Mouse (Mus musculus): ENCODE measurements at regions not wholly inside any gene's neighbourhood (a gene's known extent, or its start where the extent isn't known, plus 50 kb on each side); places are given as distances from the start of the nearest gene placed in this dataset.
A peak's percentile ranks its signal among the peaks of the same experiment; 100 is the strongest.

DNA sequence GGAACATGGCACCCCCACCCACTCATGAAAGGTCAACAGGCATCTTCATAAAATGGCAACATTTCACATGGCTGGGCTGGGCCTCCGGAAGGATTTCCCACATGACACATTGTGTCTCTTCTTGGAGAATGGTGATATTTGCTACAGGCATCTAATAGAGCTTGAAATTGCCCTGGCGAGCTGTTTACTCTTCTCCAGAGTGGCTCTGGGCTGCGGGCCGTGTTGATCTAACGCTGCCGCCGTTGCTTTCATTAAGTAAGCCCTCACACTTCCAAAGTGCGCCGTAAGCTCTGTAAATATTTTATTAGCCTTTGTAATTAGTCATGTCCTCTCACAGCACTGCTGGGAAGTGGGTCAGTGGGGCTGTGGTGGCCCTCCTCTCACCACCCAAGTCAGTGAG is 164.4 kb upstream of the Ctnnb1 start:
- no peak for DNase-seq (ENCODE audit: low read depth, low spot score)

DNA sequence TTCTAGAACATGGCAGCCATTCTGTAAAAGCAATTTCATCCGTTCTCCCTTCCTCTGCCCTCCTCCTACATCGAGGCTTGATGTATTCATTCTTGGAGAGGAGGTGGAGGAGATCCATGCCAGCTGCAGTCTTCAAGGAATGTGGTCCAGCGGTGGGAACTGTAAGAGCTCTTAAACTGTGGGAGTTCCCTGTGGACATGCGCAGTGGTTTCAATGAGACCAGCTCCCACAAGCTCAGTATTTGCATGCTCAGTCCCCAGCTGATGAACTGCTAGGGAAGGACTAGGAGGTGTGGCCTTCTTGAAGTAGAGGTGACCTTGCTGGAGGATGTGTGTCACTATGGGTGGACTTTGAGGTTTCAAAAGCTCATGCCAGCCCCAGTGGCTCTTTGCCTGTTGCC is 163.7 kb upstream of the Ctnnb1 start:
- no peak for DNase-seq (ENCODE audit: low read depth, low spot score)

DNA sequence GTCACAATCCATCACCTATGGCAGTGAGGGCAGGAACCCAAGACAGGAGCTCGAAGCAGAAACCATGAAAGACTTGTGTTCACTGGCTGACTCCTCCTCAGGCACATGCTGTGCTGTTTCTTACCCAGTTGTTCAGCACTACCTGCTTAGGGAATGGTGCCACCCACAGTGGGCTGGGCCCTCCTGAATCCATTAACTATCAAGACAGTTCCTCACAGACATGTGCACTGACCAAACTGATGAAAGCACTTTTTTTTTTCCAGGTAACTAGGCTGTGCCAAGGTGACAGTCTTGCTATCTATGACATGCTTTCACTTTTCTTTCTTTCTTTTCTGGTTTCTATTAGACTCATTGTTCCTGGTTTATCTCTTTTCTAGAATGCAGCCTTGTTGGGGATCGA is 162.1 kb upstream of the Ctnnb1 start:
- no peak for DNase-seq (ENCODE audit: low read depth, low spot score)

DNA sequence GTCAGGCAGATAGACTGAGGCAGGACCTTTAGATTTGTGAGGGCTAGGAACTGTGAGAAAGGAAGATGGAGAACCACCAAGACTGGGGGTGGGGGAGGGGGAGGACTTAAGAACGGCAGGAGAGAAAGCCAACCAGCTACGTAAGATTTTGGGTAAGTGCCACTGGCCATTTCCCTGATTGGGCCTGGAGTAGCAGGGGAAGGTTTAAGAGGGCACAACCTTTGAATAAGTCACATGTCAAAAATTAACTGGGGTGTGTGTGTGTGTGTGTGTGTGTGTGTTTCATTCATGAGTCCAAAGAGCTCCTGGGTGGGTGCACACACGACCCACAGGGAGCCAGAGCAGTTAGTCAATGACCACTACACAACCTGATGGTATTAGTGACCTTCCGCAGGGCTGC is 161.6 kb upstream of the Ctnnb1 start:
- no peak for DNase-seq (ENCODE audit: low read depth, low spot score)

DNA sequence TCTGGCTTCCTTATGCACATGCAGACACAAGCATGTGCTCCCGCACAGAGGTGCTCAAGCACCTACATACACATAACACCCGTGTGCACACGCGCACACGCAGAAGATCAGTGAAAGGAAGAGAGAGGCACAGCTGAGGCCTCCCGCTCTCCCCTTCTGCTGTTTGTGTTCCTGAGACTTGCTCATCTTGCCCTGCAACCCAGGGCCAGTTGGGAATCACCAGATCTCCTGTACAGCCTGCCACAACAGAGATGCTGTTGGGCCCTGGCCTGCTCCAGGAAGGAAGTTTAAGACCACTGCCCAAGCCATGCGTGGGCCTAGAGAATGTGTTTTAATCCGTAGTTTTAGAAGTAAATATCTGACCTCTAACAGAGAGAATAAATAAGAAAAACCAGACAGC is 160.0 kb upstream of the Ctnnb1 start:
- DNase-seq (ENCODE audit: low read depth, low spot score) = no peak

DNA sequence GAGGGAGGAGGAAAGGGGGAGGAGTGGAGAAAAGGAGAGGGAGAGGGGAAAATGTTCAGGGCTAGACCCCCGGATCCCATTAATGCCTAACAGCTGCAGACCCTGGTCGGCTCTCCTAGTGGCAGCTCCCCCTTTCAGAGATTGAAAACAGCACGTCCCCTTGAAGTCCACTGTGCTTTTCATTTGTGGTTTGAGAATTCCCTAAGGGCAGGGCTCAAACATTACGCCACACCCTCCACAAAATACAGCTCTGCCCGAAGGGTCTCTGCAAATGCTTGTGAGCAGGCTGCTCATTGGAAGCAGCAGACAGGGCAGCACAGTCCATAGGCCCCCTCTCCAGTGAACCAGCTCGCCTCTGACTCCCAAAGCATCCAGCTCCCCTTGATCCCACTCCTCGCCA is 159.3 kb upstream of the Ctnnb1 start:
- no peak for DNase-seq (ENCODE audit: low read depth, low spot score)

DNA sequence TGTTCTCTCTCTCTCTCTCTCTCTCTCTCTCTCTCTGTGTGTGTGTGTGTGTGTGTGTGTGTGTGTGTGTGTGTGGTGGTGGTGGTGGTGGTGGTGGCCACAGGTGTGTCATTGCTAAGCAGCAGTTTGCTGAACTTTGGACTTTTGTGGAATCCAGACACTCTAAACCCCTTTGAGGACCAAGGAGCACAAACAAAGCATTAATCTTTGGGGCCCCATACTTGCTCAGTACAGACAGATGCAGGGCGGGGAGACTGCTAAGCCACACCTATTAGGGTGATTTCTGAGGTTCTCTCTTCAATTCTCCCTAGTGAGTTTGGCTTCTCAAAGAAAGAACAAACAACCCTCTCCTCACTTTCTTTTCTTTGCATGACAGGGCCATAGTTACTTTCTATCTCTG is 158.1 kb upstream of the Ctnnb1 start:
- DNase-seq (ENCODE audit: low read depth, low spot score) = no peak

DNA sequence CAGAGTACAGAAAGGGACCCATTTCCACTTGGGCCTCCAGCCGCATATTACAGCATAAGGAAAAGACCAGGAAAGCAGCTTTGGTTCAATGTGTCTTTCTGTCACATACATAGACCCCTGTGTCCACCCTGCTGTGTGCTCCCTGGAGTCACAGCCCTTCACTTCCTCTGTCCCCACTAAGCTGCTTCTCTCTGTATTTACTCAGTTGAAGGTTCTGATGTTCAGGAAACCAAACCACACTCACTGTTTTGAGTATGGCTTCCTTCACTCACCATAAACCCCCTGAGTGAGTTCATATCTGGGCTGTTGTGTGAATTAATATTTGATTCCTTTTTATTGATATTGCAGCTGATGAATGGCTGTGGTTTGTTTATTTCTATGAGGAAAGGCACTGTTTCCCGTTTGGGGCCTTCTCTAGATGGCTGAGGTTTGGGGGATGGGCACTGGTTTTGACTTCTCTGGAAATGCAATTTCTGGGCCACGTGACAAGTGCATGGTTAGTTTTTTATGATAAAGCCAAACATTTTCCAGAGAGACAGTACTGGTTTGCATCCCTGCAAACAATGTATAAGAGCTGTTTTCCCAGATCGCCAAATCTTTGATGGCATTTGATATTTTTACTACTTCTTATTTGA is 157.0 kb upstream of the Ctnnb1 start:
- DNase-seq (ENCODE audit: low read depth, low spot score) = no peak

DNA sequence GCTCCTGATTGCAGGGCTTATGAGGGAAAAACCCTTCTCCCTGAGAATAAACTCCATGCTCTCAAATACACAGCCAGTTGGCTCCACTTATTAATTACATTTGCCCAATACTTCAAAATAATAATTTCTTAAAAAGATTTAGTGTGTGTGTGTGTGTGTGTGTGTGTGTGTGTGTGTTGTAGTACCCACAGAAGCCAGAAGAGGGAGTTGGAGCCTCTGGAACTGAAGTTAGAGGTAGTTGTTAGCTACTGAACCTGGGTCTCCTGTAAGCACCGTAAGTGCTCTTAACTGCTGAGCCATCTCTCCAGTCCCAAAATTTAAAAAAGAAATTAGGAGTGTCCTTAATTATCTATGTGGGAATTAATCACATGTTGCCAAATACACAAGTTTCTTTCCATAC is 154.8 kb upstream of the Ctnnb1 start:
- no peak for DNase-seq (ENCODE audit: low read depth, low spot score)

DNA sequence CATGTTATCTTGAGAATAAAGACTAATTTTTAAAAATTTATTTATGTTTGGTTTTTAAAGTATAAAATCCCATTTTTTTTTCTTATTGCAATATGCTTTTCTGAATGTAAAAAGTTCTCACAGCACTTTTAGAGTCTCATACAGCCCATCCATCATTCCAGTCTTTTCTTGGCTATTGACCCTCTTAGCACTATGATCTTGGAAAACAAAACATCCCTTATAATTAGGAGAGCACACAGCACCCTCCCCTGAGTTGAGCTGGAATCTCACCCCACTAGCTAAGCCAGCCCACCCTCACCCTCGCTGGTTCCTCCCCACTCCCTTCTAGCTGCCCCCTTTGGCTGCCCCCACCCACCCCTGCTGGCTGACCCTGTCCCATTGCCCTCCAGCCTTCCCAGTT is 154.2 kb upstream of the Ctnnb1 start:
- DNase-seq (ENCODE audit: low read depth, low spot score) = no peak

DNA sequence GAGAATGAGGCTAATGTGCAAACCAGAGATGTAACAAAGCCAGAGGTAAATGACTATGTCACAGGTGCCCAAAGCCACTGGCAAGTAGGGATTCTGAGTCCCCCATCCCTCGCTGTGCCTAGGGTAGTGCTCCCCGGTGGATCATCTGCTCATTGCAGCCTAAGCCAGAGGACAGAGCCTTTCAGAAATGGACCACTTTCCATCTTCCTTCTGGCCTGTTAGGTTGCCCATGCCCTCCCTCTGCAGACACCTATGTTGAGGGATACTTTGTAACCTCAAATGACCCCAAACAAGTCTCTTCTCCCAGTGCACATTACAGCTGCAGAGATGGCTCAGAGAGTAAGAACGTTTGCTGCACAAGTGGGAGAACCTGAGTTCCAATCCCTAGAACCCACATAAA is 153.3 kb upstream of the Ctnnb1 start:
- DNase-seq (ENCODE audit: low read depth, low spot score) = no peak

DNA sequence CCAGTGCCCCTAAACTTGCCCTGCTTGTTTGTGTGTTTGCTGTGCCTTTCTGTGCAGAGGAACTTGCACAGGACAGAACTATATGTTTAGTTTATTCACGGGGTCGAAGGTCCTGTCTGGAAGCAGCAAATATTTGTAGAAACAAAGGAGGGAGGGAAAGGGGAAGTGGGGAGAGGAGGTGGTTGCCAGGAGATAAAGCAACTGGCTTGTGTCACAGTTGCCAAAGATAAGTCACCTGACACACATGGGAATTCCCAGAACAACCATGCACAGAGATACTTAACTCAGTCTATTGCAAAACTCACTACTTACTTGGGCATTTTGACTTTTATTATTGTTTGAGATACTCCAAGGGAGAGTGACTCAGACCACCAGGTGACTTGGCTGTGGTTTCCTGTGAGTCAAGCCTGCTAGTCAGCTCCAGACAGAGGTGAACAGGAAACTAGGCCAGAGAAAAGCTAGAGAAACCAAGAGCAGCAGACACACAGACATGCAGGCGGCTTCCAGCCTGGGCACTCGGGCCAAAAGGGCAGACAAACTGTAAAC is 152.5 kb upstream of the Ctnnb1 start:
- peak; percentile 36 for DNase-seq (ENCODE audit: low read depth, low spot score)

DNA sequence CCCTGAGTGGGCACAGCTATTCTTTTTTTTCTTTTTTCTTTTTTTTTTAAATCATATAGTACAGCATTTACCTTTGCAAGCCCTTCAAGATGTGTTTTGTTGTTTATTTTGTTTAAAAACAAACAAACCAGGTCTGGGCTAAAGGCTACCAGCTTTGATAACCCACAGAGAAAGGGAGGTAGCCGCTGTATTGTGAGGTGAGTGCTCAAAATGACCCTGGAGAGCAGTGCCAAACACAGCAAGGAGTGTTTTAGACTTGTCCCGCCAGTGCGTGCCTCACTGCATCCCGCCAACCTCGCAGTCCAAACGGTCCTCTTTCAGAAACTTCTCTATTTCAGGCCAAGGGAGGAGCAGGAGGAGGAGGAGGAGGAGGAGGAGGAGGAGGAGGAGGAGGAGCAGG is 152.0 kb upstream of the Ctnnb1 start:
- no peak for DNase-seq (ENCODE audit: low read depth, low spot score)

DNA sequence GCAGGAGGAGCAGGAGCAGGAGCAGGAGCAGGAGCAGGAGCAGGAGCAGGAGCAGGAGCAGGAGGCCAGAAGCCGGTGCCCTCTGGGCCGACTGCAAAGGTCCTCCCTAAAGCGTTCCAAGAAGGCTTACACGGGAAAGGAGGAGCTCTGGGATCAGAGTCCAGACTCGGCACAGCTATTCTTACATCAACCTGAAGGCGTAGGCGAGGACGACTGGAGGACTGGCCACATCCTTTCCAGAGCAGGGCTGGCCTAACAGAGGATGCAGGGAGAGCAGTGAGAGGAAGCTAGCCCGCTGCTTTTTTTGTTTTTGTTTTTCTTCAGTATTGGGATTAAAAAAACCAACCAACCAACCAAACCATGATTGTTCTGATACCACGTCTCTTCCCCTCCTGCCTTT is 151.5 kb upstream of the Ctnnb1 start:
- DNase-seq (ENCODE audit: low read depth, low spot score) = peak; percentile 20

DNA sequence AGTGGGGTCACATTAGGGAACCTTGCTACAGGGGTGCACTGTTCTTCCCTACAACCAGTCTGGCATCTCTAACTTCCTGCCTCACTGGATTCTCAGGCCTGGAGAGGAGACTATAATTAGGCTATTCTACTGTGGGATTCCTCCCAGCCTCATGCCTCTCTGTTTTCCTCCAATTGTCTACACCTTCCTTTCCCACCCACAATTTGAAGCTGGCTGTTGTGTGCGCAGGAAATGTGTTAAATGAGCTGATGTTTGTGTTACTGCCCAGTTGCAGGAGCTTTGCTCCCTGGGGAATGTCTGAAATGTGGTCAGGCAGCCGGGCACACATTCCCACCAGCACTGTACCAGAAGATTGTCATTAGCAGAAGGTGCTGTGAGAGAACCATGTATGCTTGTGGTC is 150.6 kb upstream of the Ctnnb1 start:
- peak; percentile 47 for DNase-seq (ENCODE audit: low read depth, low spot score)

DNA sequence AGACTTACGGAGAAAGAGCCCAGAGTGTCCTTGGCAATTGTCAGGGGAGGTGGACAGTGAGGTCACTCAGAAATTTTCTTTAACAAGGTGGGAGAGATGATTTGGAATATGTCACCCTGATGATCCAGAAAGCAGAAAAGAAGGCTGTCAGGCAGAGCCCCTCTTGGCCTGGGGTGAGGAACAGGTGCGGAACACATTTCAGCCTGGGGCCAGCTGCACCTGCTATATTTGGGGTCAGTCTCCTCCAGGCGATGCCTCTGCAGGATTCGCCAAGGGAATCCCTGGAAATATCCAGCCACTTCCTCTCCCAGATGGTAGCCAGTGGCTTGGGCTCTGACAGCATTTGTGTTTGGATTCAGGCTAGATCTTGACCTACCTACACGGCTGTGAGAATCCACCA is 134.8 kb upstream of the Ctnnb1 start:
- DNase-seq (ENCODE audit: low read depth, low spot score) = no peak

DNA sequence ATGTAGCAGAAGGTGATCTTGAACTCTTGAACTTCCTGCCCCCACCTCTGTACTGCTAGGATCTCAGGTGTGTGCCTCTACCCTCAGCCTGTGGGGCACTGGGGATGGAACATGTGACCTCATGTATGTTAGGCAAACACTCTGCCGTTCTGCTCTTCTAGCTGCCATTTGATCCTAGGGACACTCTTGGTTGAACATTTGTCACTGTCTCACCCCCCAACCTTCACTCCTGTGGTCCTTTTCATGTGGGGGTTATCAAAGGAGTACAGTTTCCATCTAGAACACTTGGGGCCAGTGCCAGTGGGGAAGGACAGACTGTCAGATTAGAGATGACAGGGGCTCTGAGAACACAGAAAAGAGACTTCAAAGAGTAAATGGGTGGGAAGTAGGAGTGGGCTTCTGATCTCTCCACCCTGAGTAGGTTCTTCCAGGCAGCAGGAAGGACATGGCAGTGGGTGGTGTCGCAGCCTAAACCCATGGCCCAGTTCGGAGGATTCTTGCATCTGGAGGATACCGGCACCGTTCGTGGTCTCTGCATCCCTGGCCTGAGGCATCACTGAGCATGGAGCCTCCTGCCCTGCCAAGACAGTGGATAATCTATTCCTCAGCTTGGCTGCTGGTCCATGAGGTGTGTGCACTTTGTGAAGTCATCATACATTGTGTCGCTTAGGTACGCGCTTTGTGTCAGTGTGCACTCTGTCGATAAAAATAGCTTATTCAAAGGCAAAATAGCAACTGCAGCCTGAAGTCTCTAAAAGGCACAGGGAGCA is 132.7 kb upstream of the Ctnnb1 start:
- DNase-seq (ENCODE audit: low read depth, low spot score) = no peak

DNA sequence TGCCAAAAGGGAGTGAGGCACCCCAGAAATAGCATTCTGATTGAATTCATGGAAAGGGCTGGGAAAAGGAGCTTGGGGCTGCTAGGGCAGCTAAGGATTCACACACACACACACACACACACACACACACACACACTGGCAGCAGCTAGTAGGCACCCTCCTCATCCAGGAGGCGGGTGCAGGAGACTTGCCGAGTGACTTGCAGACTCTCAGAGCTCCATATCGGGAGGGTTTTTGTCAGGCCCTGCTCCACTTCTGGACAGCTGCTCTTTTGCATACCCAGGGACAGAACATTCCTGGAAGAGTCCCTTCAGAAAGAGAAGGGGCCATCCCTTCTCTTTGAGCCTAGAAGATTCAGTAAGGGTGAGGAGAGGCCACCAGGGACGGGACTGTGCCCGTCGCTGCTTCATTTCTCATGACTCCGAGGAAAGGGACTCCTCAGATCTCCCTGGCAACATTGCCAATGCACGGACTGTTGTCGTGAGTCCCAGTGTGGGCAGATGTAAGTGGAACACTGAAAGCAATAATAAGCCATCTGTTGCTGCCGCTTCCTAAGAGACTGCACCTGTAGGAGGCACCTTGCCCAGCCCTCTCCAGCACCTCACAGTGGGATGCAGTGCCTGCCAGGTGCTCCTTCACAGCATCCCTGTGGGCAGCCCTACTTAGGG is 130.9 kb upstream of the Ctnnb1 start:
- DNase-seq (ENCODE audit: low read depth, low spot score) = no peak

DNA sequence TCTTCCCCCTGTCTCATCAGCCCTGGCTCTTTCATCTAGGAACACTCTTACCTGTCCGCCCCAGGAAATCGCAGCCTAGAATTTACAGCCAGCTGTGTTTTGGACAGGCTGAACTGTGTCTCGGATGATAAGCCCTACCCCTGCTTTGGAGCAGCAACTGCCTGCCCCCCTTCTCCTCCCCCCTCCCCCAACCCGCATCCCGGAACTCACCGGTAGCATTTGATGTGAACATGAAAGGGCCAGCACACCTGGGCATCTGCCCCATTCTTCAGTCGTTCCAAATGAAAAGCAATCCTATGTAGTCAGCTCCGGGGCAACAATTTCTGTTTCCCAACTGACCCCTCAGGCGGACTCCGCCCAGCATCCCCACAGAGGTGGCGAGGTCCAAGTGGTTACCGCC is 130.1 kb upstream of the Ctnnb1 start:
- no peak for DNase-seq (ENCODE audit: low read depth, low spot score)

DNA sequence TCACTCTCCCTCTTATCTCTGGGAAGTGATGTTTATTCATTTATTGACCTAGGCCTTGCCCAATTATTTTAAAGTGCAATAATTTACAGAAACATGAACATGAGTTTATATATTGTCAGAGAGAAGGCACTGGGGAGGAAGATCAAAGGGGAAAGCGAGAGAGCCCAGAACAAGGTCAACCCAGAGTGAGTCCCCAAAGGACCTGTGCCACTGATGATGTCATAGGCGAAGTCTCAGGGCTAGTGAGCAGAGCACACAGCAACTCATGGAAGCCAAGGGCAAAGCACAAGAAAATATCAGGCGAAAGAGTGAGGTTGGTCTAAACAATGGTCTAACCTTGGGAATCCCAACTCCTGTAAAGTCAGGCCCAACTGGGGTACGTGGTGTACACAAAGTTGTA is 126.4 kb upstream of the Ctnnb1 start:
- no peak for DNase-seq (ENCODE audit: low read depth, low spot score)

DNA sequence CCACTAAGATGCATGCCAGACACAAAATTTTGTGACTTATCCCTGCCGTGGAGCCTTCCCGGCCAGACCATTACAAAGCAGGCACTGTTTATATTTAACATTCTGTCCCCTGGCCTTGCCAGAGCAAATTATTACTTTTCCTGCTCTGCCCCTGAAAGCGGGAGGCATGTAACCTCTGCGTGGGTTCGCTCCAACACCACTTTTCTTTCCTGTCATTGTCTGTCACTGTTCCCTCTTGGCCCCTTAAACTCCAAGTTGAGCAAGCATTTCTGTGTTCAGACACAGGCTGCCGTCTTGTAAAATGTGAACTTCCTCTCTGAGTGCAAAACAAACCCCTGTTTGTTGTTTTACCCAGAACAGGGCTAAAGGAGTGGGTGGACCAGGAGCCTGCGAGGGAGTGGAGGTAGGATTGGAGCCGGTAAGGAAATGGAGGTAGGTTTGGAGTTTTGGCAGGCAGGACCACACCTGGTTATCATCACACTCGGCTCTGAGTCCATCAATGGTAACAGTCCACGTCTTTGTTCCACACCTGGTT is 124.2 kb upstream of the Ctnnb1 start:
- no peak for DNase-seq (ENCODE audit: low read depth, low spot score)

DNA sequence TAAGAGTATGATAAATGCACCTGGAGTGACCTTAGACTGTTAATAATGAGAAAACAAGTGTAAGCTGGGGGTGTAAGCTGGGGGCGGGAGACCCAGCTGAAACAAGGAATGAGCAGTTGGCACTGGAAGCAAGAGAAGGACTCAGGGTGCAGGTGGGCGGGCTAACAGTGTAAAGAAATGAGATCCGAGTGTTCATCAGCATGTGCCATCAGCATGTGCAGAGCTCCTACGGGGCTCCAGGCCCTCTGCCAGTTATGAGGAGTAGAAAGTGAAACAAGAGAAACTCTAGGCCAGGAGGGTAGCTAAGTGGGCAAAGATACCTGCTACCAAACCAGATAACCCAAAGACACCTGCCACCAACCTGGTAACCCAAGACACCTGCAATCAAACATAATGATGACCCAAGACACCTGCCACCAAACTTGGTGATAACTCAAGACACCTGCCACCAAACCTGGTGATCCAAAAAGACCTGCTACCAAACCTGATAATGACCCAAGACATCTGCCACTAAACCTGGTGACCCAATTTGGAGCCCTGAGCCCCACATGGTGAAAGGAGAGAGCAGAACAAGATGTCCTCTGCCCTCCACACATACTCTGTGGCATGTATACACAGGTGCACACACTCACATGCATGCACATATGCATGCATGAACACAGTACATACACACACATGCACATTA is 120.1 kb upstream of the Ctnnb1 start:
- DNase-seq (ENCODE audit: low read depth, low spot score) = no peak

All from skeletal muscle tissue, adult 2 months (tissue).